Mouse (Mus musculus): ENCODE measurements around the gene Atf7.

DNA sequence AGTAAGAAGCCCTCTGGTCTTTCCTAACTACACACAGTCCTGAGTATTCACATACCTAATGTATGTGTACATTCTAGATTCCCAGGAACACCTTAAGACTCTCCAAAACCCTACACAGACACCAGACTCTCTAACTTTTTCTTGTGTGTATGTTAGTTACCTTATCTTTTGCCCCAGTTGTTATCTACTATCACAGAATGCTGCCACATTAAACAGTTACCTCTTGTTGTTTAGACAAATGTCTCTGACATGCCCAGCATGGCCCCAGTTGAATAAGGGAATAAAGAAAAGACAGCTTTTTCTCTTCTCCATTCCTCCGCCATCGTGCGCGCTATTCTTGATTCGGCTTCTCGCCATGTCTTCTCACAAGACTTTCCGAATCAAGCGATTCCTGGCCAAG lies 9.4 kb upstream of the Atf7 start:
- TF ChIP-seq EP300 (optimal IDR thresholded peaks at IDR 0.05), result no peak
- TF ChIP-seq CTCF (IDR thresholded peaks at IDR 0.05; ENCODE audit: low read depth), result no peak
